Mouse (Mus musculus) cerebellum, adult 11-12 months (tissue): Measurements from ENCODE around the gene Chrnb1.

ENCODE experiments used
- DNase-seq: peaks from one replicate; pipeline ENCODE4 v3.0.0; 2022

Gene Chrnb1

GRCm38 (mm10) chr11:69766872-69767624 lies 28.7 kb downstream of the Chrnb1 start:
- peak; percentile 49 for DNase-seq

- DNase-seq, result peak; percentile 83
These were observed 29.6 kb downstream of the Chrnb1 start for GRCm38 (mm10) chr11:69766126-69766609.

- peak; percentile 68 for DNase-seq
These were observed 30.3 kb downstream of the Chrnb1 start, which contains the start of gene Zbtb4 for GRCm38 (mm10) chr11:69765221-69766125. Gene Zbtb4, plus strand, starts transcription at chr11:69765912.

GRCm38 (mm10) chr11:69763551-69763950 lies 32.2 kb downstream of the Chrnb1 start:
- no peak for DNase-seq

GRCm38 (mm10) chr11:69761868-69762267 lies 33.9 kb downstream of the Chrnb1 start, which contains the start of gene Slc35g3:
Gene Slc35g3, minus strand, starts transcription at chr11:69761968.
- DNase-seq, result no peak

GRCm38 (mm10) chr11:69760901-69761200 lies 34.9 kb downstream of the Chrnb1 start:
- DNase-seq, result no peak

GRCm38 (mm10) chr11:69760160-69760900 lies 35.4 kb downstream of the Chrnb1 start:
- peak; percentile 67 for DNase-seq

GRCm38 (mm10) chr11:69758971-69759721 lies 36.6 kb downstream of the Chrnb1 start:
- peak; percentile 92 for DNase-seq

GRCm38 (mm10) chr11:69758478-69758970 lies 37.2 kb downstream of the Chrnb1 start, which contains the start of gene Polr2a:
Gene Polr2a, minus strand, starts transcription at chr11:69758637.
- DNase-seq, result peak; percentile 98

- DNase-seq, result peak; percentile 97
These were observed 37.7 kb downstream of the Chrnb1 start for GRCm38 (mm10) chr11:69758090-69758456.

- no peak for DNase-seq
These were observed 38.2 kb downstream of the Chrnb1 start for GRCm38 (mm10) chr11:69757303-69758089.

- DNase-seq, result no peak
These were observed 41.0 kb downstream of the Chrnb1 start for GRCm38 (mm10) chr11:69754701-69755100.

GRCm38 (mm10) chr11:69754233-69754632 lies 41.5 kb downstream of the Chrnb1 start:
- no peak for DNase-seq

- no peak for DNase-seq
These were observed 43.1 kb downstream of the Chrnb1 start for GRCm38 (mm10) chr11:69752686-69753085.

GRCm38 (mm10) chr11:69751635-69752034 lies 44.1 kb downstream of the Chrnb1 start:
- no peak for DNase-seq
